Mouse (Mus musculus): ENCODE data around the gene Slc39a1. TPM values are rescaled to one million over a fixed set of nuclear protein-coding genes. Genes with fewer than 3 reads are reported as not detected.

Slc39a1 gene
- polyA plus RNA-seq, 1 experiment = 100 TPM

- no peak for DNase-seq (ENCODE audit: low read depth)
Measured at GRCm38 (mm10) chr3:90294651-90295050, 46.7 kb downstream of the Slc39a1 start.

Other genes with a start within 250 kb of the Slc39a1 start
- 79.3 and 99.6 TPM in 2 replicates for gene Hax1, start 249.4 kb upstream of the Slc39a1 start, polyA plus RNA-seq (2012; rRNA removed)
- gene 4933434E20Rik, start 196.5 kb upstream of the Slc39a1 start, polyA plus RNA-seq (2012; rRNA removed) = 72.5 and 74.7 TPM in 2 replicates
- 116 and 119 TPM in 2 replicates for gene Ubap2l, start 195.5 kb upstream of the Slc39a1 start, polyA plus RNA-seq (2012; rRNA removed)
- gene Tpm3, start 175.5 kb upstream of the Slc39a1 start, polyA plus RNA-seq (2012; rRNA removed) = 117 and 128 TPM in 2 replicates
- gene Nup210l, start 144.0 kb upstream of the Slc39a1 start, polyA plus RNA-seq (2012; rRNA removed) = 0.30 and 0.41 TPM in 2 replicates
- 2,273 and 3,346 TPM in 2 replicates for gene Rps27, start 34.5 kb upstream of the Slc39a1 start, polyA plus RNA-seq (2012; rRNA removed)
- gene Rab13, start 34.5 kb upstream of the Slc39a1 start, polyA plus RNA-seq (2012; rRNA removed) = 8.3 and 9.2 TPM in 2 replicates
- 56.6 and 68.4 TPM in 2 replicates for gene Jtb, start 16.6 kb upstream of the Slc39a1 start, polyA plus RNA-seq (2012; rRNA removed)
- gene Creb3l4, start 4.7 kb upstream of the Slc39a1 start, polyA plus RNA-seq (2012; rRNA removed) = 1.2 and 1.4 TPM in 2 replicates
- gene Crtc2, start 6.0 kb downstream of the Slc39a1 start, polyA plus RNA-seq (2012; rRNA removed) = 52.1 and 57.8 TPM in 2 replicates
- gene Dennd4b, start 17.0 kb downstream of the Slc39a1 start, polyA plus RNA-seq (2012; rRNA removed) = 12.5 and 13.2 TPM in 2 replicates
- 19.3 and 25.0 TPM in 2 replicates for gene Gatad2b, start 45.0 kb downstream of the Slc39a1 start, polyA plus RNA-seq (2012; rRNA removed)
- gene Slc27a3, start 141.8 kb downstream of the Slc39a1 start, polyA plus RNA-seq (2012; rRNA removed) = 7.4 and 9.4 TPM in 2 replicates
- 30.2 and 36.5 TPM in 2 replicates for gene Ints3, start 185.4 kb downstream of the Slc39a1 start, polyA plus RNA-seq (2012; rRNA removed)
- 49.7 and 51.1 TPM in 2 replicates for gene Npr1, start 217.7 kb downstream of the Slc39a1 start, polyA plus RNA-seq (2012; rRNA removed)
- gene Ilf2, start 228.0 kb downstream of the Slc39a1 start, polyA plus RNA-seq (2012; rRNA removed) = 30.6 and 34.0 TPM in 2 replicates
- gene Snapin, start 242.9 kb downstream of the Slc39a1 start, polyA plus RNA-seq (2012; rRNA removed) = 38.3 and 41.3 TPM in 2 replicates

All from gonadal fat pad, adult 2 months (tissue).